Mouse (Mus musculus) right cerebral cortex, postnatal 10 days (tissue): ENCODE measurements around the gene Sppl2b.
"Not testable (repeated sequence)": the region's sequence is repeated elsewhere in the genome, so short reads cannot be mapped to it uniquely, and the experiment has no call there.

Experiments used
- DNase-seq, 2 experiments: peaks; one replicate each; pipeline ENCODE4 v3.0.0; 2021; ENCODE audit warnings: low spot score in 2 of 2

Gene Sppl2b

DNA sequence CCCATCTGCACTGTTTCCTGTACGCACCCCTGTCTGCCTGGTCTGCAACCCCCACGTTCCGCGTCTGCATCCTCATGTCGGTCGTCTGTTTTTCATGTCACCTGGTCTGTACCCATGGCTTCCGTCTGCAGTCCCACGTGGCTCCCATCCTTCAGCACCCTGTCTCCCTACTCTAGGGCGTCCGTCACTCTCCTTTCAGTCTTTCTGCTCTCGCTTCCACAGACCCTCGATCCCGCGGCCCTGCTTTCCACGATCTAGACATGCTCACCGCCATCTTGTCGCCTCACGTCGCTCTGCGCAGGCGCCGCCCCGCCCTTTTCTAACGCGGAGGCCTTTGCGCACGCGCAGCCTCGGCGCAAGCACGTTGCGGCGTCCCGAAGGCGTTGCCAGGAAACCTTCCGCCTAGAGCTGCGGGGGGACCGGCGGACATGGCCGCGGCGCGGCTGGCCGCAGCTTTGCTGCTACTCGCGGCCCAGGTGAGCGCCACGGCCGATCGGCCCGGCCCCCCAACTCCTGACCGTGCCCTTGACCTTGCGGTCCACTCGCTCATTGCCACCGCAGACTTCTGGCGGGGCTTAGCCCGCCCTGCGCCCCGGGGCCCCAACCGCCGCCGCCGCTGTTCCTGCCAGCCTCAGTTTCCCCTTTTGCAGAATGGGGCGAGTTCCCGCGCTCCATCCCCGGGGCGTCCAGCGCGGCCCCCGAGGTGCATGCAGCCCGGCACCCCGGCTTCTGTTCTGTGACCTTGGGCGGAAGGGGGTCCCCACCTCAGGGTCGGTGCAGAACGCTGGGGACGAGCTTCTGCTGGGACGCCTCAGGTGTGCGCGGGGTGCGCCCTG, at the start of gene Sppl2b, which contains the start of gene Lsm7:
Gene Sppl2b, plus strand, starts transcription at position 363 of the 836 bp plus-strand sequence.
Gene Lsm7, minus strand, starts transcription at position 297 of the 836 bp plus-strand sequence.
- DNase-seq, result peak; percentile 97 to 98

DNA sequence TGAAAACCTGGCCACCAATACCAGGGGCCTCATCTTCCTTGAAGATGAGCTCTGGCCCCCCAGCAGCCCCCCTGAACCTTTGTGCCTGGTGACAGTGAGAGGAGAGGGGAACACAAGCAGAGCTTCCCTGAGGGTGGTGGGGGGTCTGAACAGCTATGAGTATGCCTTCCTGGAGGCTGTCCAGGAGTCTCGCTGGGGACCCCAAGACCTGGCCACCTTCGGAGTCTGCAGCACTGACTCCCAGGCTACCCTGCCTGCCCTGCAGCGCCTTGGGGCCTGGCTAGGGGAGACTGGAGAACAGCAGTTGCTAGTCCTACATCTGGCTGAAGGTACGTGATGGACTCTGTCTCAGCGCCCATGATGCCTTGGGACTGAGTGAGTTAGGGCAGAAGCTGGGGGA, 49.8 kb upstream of the Sppl2b start:
- DNase-seq, result no peak

DNA sequence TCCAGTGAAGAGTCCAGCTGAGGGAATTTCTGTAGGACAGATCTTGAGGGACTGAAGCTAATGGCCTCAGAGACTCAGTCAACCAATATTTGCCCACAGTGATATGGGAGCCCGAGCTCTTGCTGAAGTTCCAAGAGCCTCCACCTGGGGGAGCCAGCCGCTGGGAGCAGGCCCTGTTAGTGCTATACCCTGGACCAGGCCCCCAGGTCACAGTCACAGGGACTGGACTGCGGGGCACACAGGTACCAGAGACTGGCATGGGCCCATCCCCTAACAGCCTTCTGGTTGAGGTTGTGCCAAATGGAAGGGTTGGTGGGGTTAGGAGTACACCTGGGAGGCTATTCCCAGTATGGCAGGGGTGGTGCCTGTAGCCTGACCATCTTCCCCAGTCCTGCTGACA, 49.1 kb upstream of the Sppl2b start:
- peak; percentile 76 to 81 for DNase-seq

DNA sequence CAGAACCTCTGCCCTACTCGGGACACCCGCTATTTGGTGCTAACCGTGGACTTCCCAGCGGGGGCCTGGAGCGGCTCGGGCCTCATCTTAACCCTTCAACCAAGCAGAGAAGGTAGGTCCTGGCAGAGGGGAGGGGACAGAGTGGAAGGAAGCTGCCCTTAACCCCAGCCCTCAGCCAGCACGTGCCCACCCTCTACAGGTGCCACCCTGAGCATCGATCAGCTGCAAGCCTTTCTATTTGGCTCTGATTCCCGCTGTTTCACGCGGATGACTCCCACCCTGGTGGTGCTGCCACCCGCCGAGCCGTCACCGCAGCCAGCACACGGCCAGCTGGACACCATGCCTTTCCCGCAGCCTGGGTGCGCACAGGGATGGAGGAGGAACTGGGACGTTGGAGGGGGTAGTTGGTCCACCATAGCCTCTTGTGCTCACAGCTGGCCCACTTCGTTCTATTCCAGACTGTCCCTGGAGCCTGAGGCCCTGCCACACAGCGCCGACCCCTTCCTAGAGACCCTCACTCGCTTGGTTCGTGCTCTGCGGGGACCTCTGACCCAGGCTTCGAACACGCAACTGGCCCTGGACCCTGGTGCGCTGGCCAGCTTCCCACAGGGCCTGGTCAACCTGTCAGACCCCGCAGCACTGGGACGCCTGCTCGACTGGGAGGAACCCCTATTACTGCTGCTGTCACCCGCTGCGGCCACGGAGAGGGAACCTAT, 48.6 kb upstream of the Sppl2b start:
- no peak for DNase-seq

DNA sequence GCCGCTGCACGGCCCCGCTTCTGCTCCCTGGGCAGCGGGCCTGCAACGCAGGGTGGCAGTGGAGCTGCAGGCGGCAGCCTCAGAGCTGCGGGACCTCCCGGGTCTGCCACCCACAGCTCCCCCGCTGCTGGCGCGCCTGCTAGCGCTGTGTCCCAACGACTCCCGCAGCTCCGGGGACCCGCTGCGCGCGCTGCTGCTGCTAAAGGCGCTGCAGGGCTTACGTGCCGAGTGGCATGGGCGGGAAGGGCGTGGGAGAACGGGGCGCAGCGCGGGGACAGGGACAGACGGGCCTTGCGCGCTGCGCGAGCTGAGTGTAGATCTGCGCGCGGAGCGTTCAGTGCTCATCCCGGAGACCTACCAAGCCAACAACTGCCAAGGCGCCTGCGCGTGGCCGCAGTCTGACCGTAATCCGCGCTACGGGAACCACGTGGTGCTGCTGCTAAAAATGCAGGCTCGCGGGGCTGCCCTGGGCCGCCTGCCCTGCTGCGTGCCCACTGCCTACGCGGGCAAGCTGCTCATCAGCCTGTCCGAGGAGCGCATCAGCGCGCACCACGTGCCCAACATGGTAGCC, 47.9 kb upstream of the Sppl2b start:
- DNase-seq, result peak; percentile 92 to 94

DNA sequence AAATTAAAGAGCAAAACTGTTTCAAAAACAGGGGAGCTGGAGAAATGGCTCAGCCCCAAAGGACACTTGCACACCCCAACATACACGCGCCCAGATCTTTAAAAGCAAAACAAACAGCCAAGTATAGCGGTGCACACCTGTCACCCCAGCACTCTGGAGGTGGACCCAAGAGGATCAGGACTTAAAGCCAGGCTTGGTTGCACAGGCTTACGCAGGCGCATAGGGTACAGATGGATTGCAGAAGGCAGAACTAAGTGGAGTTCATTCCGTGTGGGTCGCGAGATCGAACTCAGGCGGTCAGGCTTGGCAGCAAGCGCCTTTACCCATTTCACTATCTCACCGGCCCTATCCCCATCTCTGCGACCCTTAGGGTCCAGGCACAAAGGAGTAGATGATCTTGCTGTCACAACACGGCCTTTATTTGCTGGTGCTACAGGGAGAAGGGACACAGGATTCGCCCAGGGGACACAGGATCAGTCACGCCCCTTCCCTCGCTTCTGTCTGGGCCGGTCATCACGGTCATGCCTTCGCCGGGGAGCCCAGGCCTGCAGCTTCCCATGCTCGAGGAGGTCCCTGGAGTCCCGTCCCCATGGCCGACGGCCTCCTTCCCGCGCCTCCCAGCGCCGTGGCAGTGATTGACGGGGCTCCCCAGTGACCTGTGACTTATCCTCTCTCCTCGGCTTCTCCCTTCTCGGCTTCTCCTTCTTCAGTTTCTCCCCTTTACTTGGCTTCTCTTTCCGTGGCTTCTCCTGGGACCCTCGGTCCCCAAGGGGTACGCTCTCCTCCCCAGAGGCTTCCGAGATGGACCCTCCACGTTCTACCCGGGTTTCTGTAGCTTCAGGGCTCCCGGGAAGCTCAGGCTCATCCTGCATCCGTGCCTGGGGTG, 46.7 kb upstream of the Sppl2b start:
- DNase-seq, result no peak

DNA sequence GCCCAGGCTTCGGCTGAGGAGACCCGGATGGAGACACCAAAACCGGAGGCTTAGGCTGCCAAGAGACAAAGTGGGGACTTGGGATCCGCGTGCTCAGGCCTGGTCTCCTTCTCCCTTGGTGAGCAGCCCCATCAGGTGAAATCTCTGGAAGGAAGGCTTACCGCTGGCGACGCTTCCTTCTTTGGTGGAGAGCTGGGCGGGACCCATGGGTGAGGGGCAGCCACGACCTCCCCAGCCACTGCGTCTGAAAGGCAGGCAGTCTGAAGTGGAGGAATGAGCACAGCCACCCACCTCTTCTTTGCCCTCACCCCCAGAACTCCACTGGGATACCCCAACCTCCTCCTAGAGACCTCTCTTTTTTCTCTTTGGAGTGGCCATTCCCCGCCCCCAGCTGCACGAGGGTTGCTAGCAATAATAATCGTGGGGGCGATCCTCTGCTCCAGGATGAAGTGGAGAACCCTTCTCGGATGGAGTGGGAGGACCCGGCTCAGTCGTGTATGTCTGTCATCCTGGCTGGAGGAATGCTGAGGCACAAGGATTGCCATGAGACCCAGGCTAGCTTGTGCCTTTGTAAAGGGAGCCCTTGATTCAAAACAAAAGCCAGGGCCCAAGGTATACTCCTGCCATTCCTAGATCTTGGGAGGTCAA, 46.0 kb upstream of the Sppl2b start:
- DNase-seq, result no peak

DNA sequence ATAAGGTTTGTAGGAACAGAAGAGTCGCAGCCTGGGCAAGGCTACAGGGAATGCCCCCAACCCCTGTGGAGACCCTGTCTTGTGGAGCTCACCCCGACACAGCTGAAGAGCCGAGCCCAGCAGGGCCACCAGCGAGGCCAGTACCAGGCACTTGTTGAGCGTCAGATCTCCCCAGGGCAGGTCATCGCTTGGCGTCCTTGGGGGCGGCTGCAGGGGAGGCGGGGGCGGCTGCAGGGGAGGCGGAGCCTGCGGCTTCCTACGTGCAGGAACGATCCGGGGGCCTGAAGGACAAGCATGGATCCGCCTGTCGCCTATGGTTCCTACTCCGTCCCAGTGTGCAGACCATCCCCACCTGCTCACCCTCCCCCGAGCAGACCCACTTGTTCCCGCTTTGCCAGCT, 45.0 kb upstream of the Sppl2b start:
- no peak for DNase-seq

DNA sequence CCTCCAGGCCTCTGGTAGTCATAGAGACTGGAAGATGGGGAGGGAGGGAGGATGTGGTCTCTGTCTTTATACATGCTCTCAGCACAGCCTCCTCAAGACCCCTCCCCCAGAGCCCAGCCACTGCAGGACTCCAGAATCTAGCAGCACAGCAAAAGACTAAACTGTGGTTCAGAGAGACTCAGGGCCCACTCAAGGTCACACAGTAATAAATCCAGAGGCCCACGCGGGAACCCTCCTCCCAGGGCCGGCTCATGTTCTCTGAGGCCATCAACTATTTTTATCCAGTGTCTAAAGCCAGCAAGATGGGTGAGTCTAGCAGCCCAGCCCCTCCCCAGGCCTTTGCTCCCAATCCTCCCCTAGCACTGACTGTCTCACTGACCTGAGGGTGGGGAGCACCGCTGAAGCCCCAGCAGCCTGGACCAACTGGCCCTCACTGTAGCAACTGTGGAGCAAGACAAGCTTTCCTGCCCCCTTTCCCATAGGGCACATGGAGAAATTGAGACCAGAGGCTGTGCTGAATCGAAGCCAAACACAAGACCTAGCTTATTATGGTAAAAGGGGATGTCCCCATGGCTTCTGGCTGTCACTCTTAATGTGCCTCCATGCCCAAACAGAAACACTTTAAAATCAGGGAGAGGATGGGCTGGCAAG, 42.6 kb upstream of the Sppl2b start:
- no peak for DNase-seq

DNA sequence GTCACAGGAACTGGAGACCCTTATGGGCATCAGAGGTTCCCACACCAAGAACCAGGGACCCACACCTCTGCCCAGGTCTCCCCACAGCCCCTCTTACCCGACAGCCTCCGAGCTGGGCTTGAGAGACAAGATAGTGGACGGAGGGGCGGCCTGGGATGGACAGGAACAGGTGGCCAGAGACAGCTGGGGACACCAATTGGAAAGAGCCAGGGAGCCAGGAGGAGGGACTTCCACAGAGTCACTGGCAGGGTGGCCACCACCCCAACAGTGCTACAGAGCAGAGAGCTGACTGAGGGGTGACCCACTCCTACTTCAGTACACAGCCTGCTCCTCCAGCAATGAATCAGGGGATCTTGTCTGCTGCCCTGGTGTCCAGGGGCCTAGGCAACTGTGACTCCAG, 41.7 kb upstream of the Sppl2b start, which contains the start of gene Jsrp1:
Gene Jsrp1, minus strand, starts transcription at position 133 of the 400 bp plus-strand sequence.
- no peak for DNase-seq

DNA sequence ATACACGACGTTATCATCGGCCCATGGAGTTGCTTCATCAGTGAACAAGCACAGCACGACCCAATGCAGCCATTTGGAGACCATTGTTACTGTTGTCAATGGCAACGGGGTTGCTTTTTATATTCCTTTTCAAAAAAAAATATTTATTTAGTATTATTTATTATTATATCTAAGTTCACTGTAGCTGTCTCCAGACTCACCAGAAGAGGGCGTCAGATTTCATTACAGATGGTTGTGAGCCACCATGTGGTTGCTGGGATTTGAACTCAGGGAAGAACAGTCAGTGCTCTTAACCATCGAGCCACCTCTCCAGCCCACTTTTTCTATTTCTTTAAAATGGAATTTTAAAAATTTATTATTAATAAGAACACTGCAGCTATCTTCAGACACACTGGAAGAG, 40.3 kb upstream of the Sppl2b start:
- no peak for DNase-seq

DNA sequence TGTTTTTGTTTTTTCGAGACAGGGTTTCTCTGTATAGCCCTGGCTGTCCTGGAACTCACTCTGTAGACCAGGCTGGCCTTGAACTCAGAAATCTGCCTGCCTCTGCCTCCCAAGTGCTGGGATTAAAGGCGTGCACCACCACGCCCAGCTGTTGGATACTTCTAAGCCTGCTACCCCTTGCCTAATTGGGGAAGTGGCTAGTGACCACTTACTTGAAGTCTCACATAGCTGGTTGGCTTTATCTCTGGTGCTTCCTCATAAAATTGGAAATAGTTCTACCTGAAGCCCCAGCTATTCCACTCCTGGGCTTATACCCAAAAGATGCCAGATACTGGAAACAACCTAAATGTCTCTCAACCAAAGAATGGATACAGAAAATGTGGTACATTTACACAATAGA, 38.8 kb upstream of the Sppl2b start:
- not testable (repeated sequence) for DNase-seq

DNA sequence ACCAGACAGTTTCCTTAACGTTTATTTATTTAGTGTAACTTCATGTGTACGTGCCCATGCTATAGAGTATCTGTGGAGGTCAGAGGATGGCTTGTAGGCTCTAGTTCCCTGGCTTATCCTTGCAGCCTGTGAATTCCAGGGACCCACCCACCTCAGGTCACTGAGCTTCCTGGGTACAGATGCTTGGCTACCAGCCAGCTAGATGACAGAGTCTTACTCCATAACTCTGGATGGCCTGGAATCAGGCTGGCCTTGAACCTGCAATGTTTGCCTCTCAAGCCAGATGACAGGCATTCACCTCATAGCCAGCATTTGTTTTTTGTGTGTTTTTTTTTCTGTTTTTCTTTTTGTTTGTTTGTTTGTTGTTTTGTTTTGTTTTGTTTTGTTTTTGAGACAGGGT, 37.9 kb upstream of the Sppl2b start:
- DNase-seq, result no peak

DNA sequence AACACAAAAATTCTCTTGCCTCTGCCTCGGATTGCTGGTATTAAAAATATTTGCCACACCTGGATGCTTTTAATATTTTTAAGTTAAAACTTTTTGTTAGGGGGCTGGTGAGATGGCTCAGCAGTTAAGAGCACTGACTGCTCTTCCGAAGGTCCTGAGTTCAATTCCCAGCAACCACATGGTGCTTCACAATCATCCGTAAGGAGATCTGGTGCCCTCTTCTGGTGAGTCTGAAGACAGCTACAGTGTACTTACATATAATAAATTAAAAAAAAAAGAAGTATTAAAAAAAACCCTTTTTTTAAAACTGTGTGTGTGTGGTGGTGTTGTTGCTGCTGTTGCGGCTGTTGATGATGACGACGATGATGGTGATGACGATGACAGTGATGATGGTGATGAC, 37.1 kb upstream of the Sppl2b start:
- DNase-seq, result not testable (repeated sequence)

DNA sequence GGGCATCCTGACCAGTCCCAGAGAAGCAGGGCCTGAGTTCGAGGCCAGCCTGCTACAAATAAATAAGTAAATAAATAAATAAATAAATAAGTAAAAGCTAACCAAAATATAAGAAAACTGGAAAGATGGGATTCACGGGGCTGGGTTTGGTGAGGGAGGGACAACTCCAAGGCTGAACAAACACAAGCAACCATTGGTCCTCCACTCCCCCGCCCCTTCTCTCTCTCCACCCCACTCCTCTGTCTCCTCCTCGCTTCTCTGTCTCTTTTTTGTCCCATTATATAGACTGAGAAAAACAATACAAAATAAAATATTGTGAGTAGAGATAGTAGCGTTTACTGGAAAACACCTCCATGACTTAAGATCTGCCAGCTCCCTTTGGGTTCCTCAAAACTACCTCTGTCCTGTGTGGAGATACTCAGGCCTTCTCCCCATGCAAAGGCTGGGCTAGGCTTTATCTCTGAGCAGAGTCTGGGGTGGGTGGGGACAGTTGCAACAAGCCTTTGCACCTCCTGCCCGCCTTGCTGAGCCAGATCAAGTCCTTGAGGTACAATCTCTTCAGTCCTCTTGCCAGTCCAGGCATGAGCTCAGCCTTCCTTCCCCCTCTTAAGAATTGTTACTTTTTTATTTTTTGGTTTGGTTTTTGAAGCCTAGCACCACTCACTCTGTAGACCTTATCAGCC, 36.3 kb upstream of the Sppl2b start:
- no peak for DNase-seq

DNA sequence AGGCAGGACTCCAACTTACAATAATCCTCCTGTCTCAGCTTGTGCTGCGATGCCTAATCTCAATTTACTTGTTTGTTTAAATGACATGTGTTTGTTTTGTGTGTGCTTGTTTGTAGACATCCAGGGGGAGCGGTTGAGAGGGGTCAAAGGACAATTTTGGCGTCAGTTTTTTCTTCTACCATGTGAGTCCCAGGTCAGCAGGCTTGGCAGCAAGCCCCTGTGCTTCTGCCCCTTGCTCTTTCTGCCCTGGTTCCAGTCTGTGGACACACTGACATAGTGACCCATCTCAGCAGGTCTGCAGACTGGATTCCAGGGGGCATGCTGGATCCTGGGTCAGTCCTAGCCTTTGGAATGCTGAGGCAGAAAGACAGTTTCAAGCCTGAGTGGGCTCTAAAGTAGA, 35.7 kb upstream of the Sppl2b start:
- DNase-seq, result no peak

DNA sequence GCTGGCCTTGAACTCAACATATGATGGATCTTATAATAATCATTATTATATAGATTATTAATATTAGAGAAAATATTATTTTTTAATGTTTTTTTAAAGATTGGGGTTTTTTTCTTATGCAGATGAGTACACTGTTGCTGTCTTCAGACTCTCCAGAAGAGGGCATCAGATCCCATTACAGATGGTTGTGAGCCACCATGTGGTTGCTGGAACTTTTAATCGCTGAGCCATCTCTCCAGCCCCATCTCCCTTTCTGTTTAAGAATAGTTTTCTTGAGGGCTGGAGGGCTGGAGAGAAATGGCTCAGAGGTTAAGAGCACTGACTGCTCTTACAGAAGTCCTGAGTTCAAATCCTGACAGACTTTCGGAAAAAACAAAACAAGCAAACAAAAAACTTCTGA, 33.1 kb upstream of the Sppl2b start:
- no peak for DNase-seq

DNA sequence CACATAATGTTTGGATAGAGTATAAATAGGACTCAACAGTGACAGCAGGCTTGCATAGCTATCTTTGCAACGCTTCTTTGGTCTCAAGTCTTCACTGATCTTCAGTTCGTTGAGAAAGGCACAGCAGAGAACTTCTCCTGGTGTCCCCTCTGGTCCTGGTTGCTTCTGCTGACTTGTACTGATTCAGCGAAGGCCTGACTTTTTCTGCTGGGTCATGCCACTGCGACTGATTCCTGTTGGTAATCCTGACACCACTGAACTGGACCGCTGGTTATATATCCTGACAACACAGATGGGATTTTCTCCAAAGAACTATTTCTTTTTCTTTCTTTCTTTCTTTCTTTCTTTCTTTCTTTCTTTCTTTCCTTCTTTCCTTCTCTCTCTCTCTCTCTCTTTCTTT, 32.5 kb upstream of the Sppl2b start:
- DNase-seq, result no peak

DNA sequence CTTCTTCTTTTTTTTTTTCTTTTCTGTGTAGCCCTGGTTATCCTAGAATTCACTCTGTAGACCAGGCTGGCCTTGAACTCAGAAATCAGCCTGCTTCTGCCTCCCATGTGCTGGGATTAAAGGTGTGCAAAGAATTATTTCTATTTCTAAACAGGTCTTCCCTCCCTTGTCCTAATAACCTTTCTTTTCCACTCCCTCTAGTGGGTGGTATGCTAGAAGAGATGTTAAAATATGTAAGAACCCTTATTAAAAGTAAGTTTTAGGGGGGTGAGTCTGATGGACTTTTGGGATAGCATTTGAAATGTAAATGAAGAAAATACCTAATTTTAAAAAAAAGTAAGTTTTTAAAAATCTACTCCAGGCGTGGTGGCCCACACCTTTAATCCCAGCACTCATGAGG, 31.8 kb upstream of the Sppl2b start:
- DNase-seq, result no peak
